Mouse (Mus musculus): ENCODE measurements around the gene Atg10.

DNA sequence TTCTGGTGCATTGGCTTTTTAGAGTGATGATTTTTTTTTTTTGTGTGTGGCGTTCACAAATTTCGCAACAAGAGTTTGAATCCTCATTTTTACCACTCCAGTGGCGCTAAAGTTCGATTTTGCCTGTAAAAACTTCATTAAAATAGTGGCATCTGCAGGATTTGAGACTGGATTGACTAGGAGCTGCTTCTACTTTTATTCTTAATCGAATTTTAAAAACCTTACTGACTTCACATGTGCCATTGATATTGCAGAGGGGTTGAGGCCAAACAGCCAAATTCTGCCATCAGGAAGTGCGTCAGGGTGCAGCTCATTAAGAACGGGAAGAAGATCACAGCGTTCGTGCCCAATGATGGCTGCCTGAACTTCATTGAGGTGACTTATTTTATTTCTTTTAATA is 299.7 kb downstream of the Atg10 start:
- no peak for TF ChIP-seq CTCF (IDR thresholded peaks at IDR 0.05; ENCODE audit: low read depth)
- TF ChIP-seq EP300 (optimal IDR thresholded peaks at IDR 0.05) = no peak

All from stomach, postnatal 0 days (tissue).